Mouse (Mus musculus): ENCODE data around the gene Wdr44. TPM values are rescaled to one million over a fixed set of nuclear protein-coding genes. Genes with fewer than 3 reads are reported as not detected.

Wdr44 gene
- 5.4 and 6.3 TPM in 2 replicates for polyA plus RNA-seq (2015; fragmentation: Nextera tagmentation; extraction: Ambion mirVana)

DNA sequence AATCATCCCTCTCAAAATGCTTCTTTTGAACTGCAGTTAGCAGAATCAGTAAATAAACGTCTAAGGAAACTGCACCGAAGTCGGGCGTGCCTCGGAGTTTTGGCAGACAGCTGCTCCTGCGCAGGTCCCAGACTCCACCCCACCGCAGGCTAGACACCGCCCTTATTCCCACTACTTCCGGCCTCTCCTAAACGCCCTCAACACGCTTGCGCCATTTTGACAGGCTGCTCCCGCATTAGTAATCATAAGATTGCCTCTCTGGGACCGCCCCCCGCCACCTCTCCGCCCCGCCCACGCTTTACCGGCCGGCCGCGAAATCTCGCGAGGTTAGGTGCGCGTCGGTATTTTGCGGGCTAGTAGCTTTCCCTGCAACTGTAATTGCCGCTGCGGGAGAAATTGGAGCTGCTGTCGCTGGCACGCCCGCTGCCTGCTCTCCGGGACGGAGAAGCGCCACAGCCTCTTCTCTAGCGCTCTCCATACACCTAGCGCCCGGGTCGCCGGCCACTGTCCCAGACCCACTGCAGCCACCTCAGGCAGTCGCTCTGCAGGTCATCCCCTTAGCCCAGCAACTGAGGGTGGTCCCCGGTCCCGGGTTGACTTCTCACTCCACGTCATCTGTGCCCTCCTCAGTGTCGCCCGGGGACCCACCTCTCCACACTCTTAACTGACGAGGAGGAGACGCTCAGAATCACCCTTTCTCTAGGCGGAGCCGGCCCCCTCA lies at the start of gene Wdr44:
Gene Wdr44 (plus strand): TSS at position 330 of the 721 bp plus-strand sequence.
- TF ChIP-seq CTCF (IDR thresholded peaks at IDR 0.05; ENCODE audit: low read depth) (no peak), EP300 (optimal IDR thresholded peaks at IDR 0.05) (peak; percentile 81)
- Histone ChIP-seq H3K27me3 (ENCODE audit: control insufficient read depth, insufficient read depth, low read length) (no peaks in the 10 kb centered on the region), H3K27ac (replicated peaks) (peak within 1 kb of the TSS; percentile 87), H3K9ac (ENCODE audit: low read length) (peak within 1 kb of the TSS; percentile 70), H3K4me3 (ENCODE audit: low read depth, low read length) (peak within 1 kb of the TSS; percentile 60), H3K4me2 (replicated peaks; ENCODE audit: low read depth) (peak within 1 kb of the TSS; percentile 62), H3K36me3 (ENCODE audit: control insufficient read depth, insufficient read depth, low read length) (no peaks in the 10 kb centered on the region), H3K9me3 (ENCODE audit: control insufficient read depth, low read length) (no peaks in the 10 kb centered on the region), H3K4me1 (replicated peaks; ENCODE audit: control insufficient read depth, insufficient read depth) (no peaks in the 10 kb centered on the region)
- DNase-seq (ENCODE audit: low spot score), result peak; percentile 95
- 5% methylated on average over 50 of the region's 51 CpGs for WGBS
- peak; percentile 100 for ATAC-seq (ENCODE audit: low FRiP score, low TSS enrichment)

DNA sequence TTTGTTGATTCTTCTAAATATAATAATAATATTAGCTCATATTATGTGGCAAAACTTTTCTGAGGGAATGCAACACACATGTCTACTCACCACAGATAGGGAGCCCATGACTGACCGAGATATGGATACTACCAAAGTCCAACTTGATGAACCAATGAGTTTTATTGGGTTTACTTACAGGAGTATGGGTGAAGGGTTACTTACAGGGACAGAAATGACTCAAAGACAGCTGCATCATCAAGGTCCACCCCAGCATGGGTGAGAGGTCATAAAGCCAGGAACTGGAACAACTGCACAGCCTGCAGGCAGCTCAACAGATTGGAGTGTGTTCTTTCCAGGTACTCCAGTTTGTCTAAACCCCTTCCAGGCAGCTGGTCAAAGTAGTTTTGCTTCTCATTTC lies 44.5 kb upstream of the Wdr44 start:
- H3K27me3 ChIP-seq (ENCODE audit: control insufficient read depth, insufficient read depth, low read length), result no peaks in the 10 kb centered on the region
- no peaks in the 10 kb centered on the region for H3K36me3 ChIP-seq (ENCODE audit: control insufficient read depth, insufficient read depth, low read length)
- ATAC-seq (ENCODE audit: low FRiP score, low TSS enrichment) (peak; percentile 35; the same call in 1 of the 2 replicates), DNase-seq (ENCODE audit: low spot score) (no peak)
- no peak overlapping the region for H3K4me2 ChIP-seq (replicated peaks; ENCODE audit: low read depth)
- no peaks in the 10 kb centered on the region for H3K4me1 ChIP-seq (replicated peaks; ENCODE audit: control insufficient read depth, insufficient read depth)
- no peak overlapping the region for H3K4me3 ChIP-seq (ENCODE audit: low read depth, low read length)
- no peak overlapping the region for H3K9ac ChIP-seq (ENCODE audit: low read length)
- no peaks in the 10 kb centered on the region for H3K9me3 ChIP-seq (ENCODE audit: control insufficient read depth, low read length)
- no peak overlapping the region for H3K27ac ChIP-seq (replicated peaks)
- 82% methylated on average over 1 of the region's 1 CpGs for WGBS
- no peak for TF ChIP-seq EP300 (optimal IDR thresholded peaks at IDR 0.05)
- TF ChIP-seq CTCF (IDR thresholded peaks at IDR 0.05; ENCODE audit: low read depth), result no peak

DNA sequence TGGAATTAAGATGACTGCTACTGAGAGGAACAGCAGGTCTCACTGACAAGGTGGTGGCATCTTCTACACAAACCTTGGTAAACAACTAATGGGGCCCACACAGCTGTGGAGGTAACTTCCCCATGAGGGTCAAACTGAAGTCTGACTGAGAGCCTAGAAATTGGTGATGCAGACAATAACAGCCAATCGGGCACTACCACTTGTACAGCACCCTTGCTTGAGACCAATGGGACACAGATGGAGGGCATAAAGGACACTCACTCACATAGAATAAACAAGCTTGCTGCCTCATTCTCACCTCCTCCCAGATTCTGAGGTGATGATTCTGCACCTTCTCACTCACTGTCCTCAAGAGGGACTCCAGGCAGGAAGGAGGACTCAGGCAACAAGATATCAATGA lies 30.6 kb upstream of the Wdr44 start:
- Histone ChIP-seq H3K9ac (ENCODE audit: low read length) (no peak overlapping the region), H3K4me2 (replicated peaks; ENCODE audit: low read depth) (no peak overlapping the region), H3K4me1 (replicated peaks; ENCODE audit: control insufficient read depth, insufficient read depth) (no peaks in the 10 kb centered on the region), H3K9me3 (ENCODE audit: control insufficient read depth, low read length) (no peaks in the 10 kb centered on the region), H3K27ac (replicated peaks) (no peak overlapping the region), H3K4me3 (ENCODE audit: low read depth, low read length) (no peak overlapping the region), H3K36me3 (ENCODE audit: control insufficient read depth, insufficient read depth, low read length) (no peaks in the 10 kb centered on the region), H3K27me3 (ENCODE audit: control insufficient read depth, insufficient read depth, low read length) (no peaks in the 10 kb centered on the region)
- DNase-seq (ENCODE audit: low spot score), result no peak
- ATAC-seq (ENCODE audit: low FRiP score, low TSS enrichment), result no peak
- WGBS, result 77% methylated on average over 1 of the region's 1 CpGs
- no peak for TF ChIP-seq CTCF (IDR thresholded peaks at IDR 0.05; ENCODE audit: low read depth)
- no peak for TF ChIP-seq EP300 (optimal IDR thresholded peaks at IDR 0.05)

DNA sequence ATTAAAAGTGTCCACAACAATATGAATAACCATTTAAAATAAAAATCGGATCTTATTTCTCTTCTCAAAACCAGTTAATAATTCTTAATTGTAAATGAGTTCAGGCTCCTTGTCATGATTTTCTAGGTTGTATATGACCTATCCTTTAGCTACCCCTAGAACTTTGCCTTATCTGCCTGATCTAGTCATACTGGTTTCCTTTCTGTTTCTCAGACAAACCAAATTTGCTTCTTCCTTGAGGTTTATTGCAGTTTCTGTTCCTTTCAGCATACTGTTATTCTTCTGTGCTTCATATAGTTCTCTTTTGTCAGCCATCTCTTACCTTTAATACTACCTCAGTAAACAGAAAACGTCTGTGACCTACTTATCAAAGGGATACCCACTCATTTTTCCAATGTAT lies 19.7 kb upstream of the Wdr44 start:
- H3K27ac ChIP-seq (replicated peaks), result no peak overlapping the region
- no peak overlapping the region for H3K9ac ChIP-seq (ENCODE audit: low read length)
- DNase-seq (ENCODE audit: low spot score) (no peak), ATAC-seq (ENCODE audit: low FRiP score, low TSS enrichment) (no peak)
- H3K27me3 ChIP-seq (ENCODE audit: control insufficient read depth, insufficient read depth, low read length), result no peaks in the 10 kb centered on the region
- no peaks in the 10 kb centered on the region for H3K36me3 ChIP-seq (ENCODE audit: control insufficient read depth, insufficient read depth, low read length)
- H3K4me1 ChIP-seq (replicated peaks; ENCODE audit: control insufficient read depth, insufficient read depth), result no peaks in the 10 kb centered on the region
- no peaks in the 10 kb centered on the region for H3K9me3 ChIP-seq (ENCODE audit: control insufficient read depth, low read length)
- WGBS, result 65% methylated on average over 2 of the region's 2 CpGs
- no peak overlapping the region for H3K4me2 ChIP-seq (replicated peaks; ENCODE audit: low read depth)
- H3K4me3 ChIP-seq (ENCODE audit: low read depth, low read length), result no peak overlapping the region
- no peak for TF ChIP-seq CTCF (IDR thresholded peaks at IDR 0.05; ENCODE audit: low read depth)
- TF ChIP-seq EP300 (optimal IDR thresholded peaks at IDR 0.05), result no peak

DNA sequence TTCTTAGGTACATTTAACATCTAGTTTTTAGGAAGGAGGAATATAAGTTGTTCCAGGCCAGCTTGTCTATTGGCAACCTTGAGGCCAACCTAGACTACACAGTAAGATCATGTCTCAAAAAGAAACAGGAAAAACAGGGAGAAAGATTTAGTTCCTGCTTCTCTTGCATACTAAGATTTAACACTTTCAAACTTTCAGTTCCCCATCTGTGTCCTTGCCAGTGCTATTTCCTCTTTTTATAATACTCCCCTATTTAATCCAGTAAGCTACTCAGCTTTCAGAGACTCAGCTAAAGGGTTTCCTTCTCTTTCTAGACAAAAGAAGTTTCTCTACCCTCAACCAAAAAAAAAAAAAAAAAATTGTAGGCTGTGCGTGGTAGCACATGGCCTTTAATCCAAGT lies 17.4 kb upstream of the Wdr44 start:
- H3K9ac ChIP-seq (ENCODE audit: low read length), result no peak overlapping the region
- H3K4me1 ChIP-seq (replicated peaks; ENCODE audit: control insufficient read depth, insufficient read depth), result no peaks in the 10 kb centered on the region
- ATAC-seq (ENCODE audit: low FRiP score, low TSS enrichment) (no peak), DNase-seq (ENCODE audit: low spot score) (no peak)
- no peaks in the 10 kb centered on the region for H3K36me3 ChIP-seq (ENCODE audit: control insufficient read depth, insufficient read depth, low read length)
- no peak overlapping the region for H3K4me2 ChIP-seq (replicated peaks; ENCODE audit: low read depth)
- whole genome bisulfite sequencing, result 65% methylated on average over 1 of the region's 1 CpGs
- TF ChIP-seq CTCF (IDR thresholded peaks at IDR 0.05; ENCODE audit: low read depth) (no peak), EP300 (optimal IDR thresholded peaks at IDR 0.05) (no peak)
- H3K9me3 ChIP-seq (ENCODE audit: control insufficient read depth, low read length), result no peaks in the 10 kb centered on the region
- H3K27ac ChIP-seq (replicated peaks), result no peak overlapping the region
- H3K27me3 ChIP-seq (ENCODE audit: control insufficient read depth, insufficient read depth, low read length), result no peaks in the 10 kb centered on the region
- H3K4me3 ChIP-seq (ENCODE audit: low read depth, low read length), result no peak overlapping the region

DNA sequence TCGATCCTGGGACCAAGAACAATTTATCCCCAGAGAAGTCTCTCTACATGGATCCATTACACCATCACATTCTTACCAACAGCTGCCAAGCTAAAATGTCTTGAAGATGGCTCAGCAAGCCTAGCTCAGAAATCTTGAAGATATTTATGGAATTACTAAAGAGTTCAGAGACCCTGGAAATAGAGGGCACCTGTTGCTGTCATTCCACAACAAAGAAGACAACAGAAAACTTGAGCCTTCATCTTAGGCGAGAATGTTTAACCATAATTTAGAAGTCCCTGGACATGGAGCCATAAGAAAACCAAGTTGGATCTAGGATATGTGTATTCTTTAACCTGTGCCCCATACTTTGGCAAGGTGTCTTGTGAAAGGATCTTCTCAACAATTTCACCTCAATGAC lies 16.3 kb upstream of the Wdr44 start:
- ATAC-seq (ENCODE audit: low FRiP score, low TSS enrichment), result no peak

More for the DNA sequence above, 16.3 kb upstream of the Wdr44 start:
- DNase-seq (ENCODE audit: low spot score), result no peak
- H3K9me3 ChIP-seq (ENCODE audit: control insufficient read depth, low read length), result no peaks in the 10 kb centered on the region
- no peaks in the 10 kb centered on the region for H3K36me3 ChIP-seq (ENCODE audit: control insufficient read depth, insufficient read depth, low read length)
- no peak overlapping the region for H3K4me3 ChIP-seq (ENCODE audit: low read depth, low read length)
- no peaks in the 10 kb centered on the region for H3K27me3 ChIP-seq (ENCODE audit: control insufficient read depth, insufficient read depth, low read length)
- no peak overlapping the region for H3K27ac ChIP-seq (replicated peaks)
- H3K4me1 ChIP-seq (replicated peaks; ENCODE audit: control insufficient read depth, insufficient read depth), result no peaks in the 10 kb centered on the region
- H3K9ac ChIP-seq (ENCODE audit: low read length), result no peak overlapping the region
- H3K4me2 ChIP-seq (replicated peaks; ENCODE audit: low read depth), result no peak overlapping the region
- TF ChIP-seq CTCF (IDR thresholded peaks at IDR 0.05; ENCODE audit: low read depth), result no peak
- TF ChIP-seq EP300 (optimal IDR thresholded peaks at IDR 0.05), result no peak
- WGBS, result 64% methylated on average over 2 of the region's 2 CpGs

Measured in stomach, postnatal 0 days (tissue).